Mouse (Mus musculus) lung, postnatal 0 days (tissue): ENCODE measurements around the gene Kxd1. TPM values are rescaled to one million over a fixed set of nuclear protein-coding genes. Genes with fewer than 3 reads are reported as not detected.

ENCODE experiments used
- ATAC-seq: fragments of 200-750 bp; cut with Nextera tagmentation; 2 replicates; pipeline ENCODE4 v1.8.0; 2017; ENCODE audit warnings: moderate library complexity
- DNase-seq: peaks from one replicate; pipeline ENCODE4 v3.0.0-alpha.2; 2016; ENCODE audit warnings: low spot score
- H3K27ac ChIP-seq: fragments of 300-500 bp; sonication (generic); 2 replicates; pipeline ENCODE4 v1.5.1; 2014; ENCODE audit warnings: antibody characterized with exemption, mild to moderate bottlenecking, low read length, mixed read lengths
- H3K27me3 ChIP-seq: fragments of 300-500 bp; sonication (generic); replicated peaks from 2 replicates; pipeline ENCODE4 v1.6.1; 2014; ENCODE audit warnings: low read length, mixed read lengths; ENCODE audit not compliant: insufficient read depth
- H3K36me3 ChIP-seq: fragments of 300-500 bp; sonication (generic); 2 replicates; pipeline ENCODE4 v1.6.1; 2014; ENCODE audit warnings: low read length, mixed read lengths; ENCODE audit not compliant: insufficient read depth
- H3K4me1 ChIP-seq: fragments of 300-500 bp; sonication (generic); 2 replicates; pipeline ENCODE4 v1.6.1; 2014; ENCODE audit warnings: antibody characterized with exemption, low read depth, low read length, mixed read lengths; ENCODE audit not compliant: insufficient read depth
- H3K4me2 ChIP-seq: fragments of 300-500 bp; sonication (generic); replicated peaks from 2 replicates; pipeline ENCODE4 v1.6.1; 2014; ENCODE audit warnings: low read depth, mild to moderate bottlenecking, low read length, moderate library complexity, mixed read lengths
- H3K4me3 ChIP-seq: fragments of 300-500 bp; sonication (generic); 2 replicates; pipeline ENCODE4 v1.5.1; 2014; ENCODE audit warnings: low read depth, low read length
- H3K9ac ChIP-seq: fragments of 300-500 bp; sonication (generic); replicated peaks from 2 replicates; pipeline ENCODE4 v1.6.1; 2014; ENCODE audit warnings: low read depth, mild to moderate bottlenecking
- H3K9me3 ChIP-seq: fragments of 300-500 bp; sonication (generic); 2 replicates; pipeline ENCODE4 v1.6.1; 2016; ENCODE audit warnings: low read length, mixed read lengths
- CTCF ChIP-seq: IDR thresholded peaks from 2 replicates; pipeline ENCODE4 v1.5.1; 2016; ENCODE audit warnings: antibody characterized with exemption, mild to moderate bottlenecking
- EP300 ChIP-seq: IDR thresholded peaks from 2 replicates; pipeline ENCODE4 v1.6.1; 2016; ENCODE audit warnings: antibody characterized with exemption, mild to moderate bottlenecking, control low read depth
- WGBS: fragments of 180-500 bp; shearing (Covaris S2); extraction: QIAGEN DNeasy Blood & Tissue Kit; methylation state at CpG from one replicate; pipeline ENCODE4 v1.1.7; 2014; 5-methylcytosine and 5-hydroxymethylcytosine counted together
- polyA plus RNA-seq: library from polyadenylated mRNA; unstranded; fragments of >200 nt; fragmentation: Nextera tagmentation; extraction: Ambion mirVana; gene quantifications from 2 replicates; pipeline ENCODE4 v1.2.1, GENCODE M21; 2015

Gene Kxd1
- polyA plus RNA-seq, 1 experiment from 2014 or later, result 62.4 TPM

DNA sequence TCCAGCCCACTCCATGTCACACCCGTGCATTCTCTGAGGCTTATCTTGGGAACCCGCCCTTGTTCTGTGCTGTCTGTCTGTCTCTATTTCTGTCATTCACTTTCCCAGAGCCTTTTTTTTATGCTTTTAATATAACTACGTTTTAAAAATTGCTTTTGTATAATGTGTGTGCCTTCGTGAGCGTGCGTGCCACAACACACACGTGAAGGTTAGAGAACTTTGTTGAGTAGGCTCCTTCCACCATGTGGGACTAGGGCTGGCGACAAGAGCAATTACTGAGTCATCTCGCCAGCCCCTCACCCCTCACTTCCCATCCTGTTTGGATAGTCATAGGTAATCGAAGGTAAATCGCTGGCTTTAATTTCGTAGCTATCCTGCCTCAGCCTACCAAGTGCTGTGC is 25.2 kb downstream of the Kxd1 start:
- Histone ChIP-seq H3K27ac (no peak overlapping the region), H3K27me3 (peaks cover 16% of the 10 kb centered on the region; the same call in 1 of the 2 replicates), H3K36me3 (peaks cover 1% of the 10 kb centered on the region; the same call in 1 of the 2 replicates), H3K9me3 (no peaks in the 10 kb centered on the region), H3K4me3 (no peak overlapping the region), H3K4me1 (peaks cover 10% of the 10 kb centered on the region), H3K9ac (no peak overlapping the region), H3K4me2 (no peak overlapping the region)
- DNase-seq, result no peak
- no peak for ATAC-seq
- 43% methylated on average over 12 of the region's 12 CpGs for WGBS
- TF ChIP-seq EP300 (no peak), CTCF (no peak)

DNA sequence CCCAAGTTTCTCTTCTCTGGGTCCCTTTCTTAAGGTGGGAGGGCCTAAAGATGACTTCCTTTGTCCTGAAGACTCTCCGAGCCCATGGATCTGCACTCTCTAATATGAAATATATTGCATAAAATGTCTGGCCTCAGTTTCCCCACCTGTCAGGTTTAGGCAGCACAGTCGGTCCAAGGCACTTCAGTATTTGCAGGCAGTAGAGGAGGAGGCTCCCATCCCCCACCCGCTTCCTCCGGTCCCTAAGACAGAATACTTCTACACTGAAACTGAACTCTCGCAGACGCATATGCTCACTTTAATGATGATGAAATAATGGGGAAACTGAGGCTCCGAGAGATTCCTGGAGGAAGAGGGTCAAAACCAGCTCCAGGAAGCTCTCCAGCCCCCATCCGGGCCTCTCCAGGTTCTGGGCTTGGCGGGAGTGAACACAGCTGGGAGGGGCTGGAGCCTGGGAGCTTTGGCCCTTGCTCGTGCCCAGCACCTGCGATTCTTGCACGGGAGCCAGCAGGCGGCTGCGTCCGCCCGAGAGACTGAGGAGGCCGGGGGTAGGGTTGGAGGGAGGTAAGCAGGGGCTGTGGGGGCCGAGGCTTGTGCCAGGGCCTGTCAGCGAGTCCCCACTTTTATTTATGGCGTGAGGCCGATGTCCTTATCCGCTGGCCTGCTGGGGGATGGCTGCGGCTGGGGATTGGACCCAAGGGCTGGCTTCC is 25.8 kb downstream of the Kxd1 start:
- no peak for ATAC-seq
- Histone ChIP-seq H3K9me3 (no peaks in the 10 kb centered on the region), H3K4me2 (no peak overlapping the region), H3K9ac (no peak overlapping the region), H3K36me3 (no peaks in the 10 kb centered on the region), H3K4me1 (peaks cover 10% of the 10 kb centered on the region), H3K4me3 (no peak overlapping the region), H3K27ac (no peak overlapping the region), H3K27me3 (peaks cover 16% of the 10 kb centered on the region; the same call in 1 of the 2 replicates)
- no peak for TF ChIP-seq CTCF
- no peak for TF ChIP-seq EP300
- 26% methylated on average over 23 of the region's 23 CpGs for whole genome bisulfite sequencing
- no peak for DNase-seq

DNA sequence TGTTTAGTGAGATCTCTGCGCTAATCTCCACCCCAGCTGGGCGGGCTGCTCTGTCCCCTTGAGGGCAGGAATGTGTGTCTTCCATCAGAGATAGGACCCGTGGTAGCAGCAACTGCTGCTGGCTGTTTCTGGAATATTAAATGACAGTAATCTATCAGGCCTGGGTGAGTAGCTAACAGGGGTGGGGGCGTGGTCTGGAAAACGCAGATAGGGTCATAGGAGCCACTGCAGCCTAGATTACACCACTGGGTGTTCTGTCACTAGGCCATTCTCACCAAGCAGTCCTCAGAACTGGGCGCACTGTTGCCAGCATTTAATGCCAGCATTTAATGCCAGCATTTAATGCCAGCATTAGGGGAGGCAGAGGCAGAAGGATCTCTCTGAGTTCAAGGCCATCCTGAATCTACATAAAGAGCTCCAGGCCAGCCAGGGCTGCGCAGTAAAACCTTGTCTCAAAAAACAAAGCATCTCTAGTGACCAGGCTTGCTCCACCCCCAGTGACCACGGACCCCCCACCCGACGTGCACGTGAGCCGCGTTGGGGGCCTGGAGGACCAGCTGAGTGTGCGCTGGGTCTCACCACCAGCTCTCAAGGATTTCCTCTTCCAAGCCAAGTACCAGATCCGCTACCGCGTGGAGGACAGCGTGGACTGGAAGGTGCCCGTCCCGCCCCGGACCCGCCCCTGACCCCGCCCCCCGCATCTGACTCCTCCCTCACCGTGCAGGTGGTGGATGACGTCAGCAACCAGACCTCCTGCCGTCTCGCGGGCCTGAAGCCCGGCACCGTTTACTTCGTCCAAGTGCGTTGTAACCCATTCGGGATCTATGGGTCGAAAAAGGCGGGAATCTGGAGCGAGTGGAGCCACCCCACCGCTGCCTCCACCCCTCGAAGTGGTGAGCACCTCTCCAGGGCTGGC is 27.1 kb downstream of the Kxd1 start:
- Histone ChIP-seq H3K27me3 (peaks cover 23% of the 10 kb centered on the region; the same call in 1 of the 2 replicates), H3K36me3 (no peaks in the 10 kb centered on the region), H3K9ac (no peak overlapping the region), H3K9me3 (no peaks in the 10 kb centered on the region), H3K27ac (no peak overlapping the region), H3K4me3 (peak overlapping the region; percentile 2; the same call in 1 of the 2 replicates), H3K4me1 (peaks cover 6% of the 10 kb centered on the region), H3K4me2 (0 out of 2 replicates have a peak overlapping the region, but pooled peaks have one; percentile 17)
- ATAC-seq (peak; percentile 34), DNase-seq (peak; percentile 78)
- 13% methylated on average over 35 of the region's 39 CpGs for WGBS
- TF ChIP-seq EP300 (no peak), CTCF (no peak)

DNA sequence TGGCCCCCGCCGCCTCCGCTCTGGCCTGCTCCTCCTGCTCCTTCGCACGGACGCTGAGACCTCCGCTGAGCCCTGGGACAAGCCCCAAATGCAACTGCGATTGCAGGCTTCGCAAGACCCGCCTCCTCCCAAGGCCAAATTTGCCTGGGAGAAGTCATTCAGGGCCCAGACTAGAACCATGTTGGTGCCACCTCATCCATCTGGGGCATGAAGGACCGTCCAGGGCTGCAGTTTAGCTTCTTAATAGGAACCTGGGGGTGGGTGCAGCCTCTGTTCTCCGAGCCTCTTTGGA is 32.0 kb downstream of the Kxd1 start:
- H3K4me1 ChIP-seq, result peaks cover 12% of the 10 kb centered on the region
- H3K27me3 ChIP-seq, result peaks cover 37% of the 10 kb centered on the region
- no peaks in the 10 kb centered on the region for H3K36me3 ChIP-seq
- WGBS, result 12% methylated on average over 10 of the region's 12 CpGs
- no peaks in the 10 kb centered on the region for H3K9me3 ChIP-seq
- no peak for DNase-seq
- H3K4me3 ChIP-seq, result no peak overlapping the region
- TF ChIP-seq CTCF (no peak), EP300 (no peak)
- no peak overlapping the region for H3K27ac ChIP-seq
- H3K4me2 ChIP-seq, result no peak overlapping the region
- H3K9ac ChIP-seq, result no peak overlapping the region
- no peak for ATAC-seq

DNA sequence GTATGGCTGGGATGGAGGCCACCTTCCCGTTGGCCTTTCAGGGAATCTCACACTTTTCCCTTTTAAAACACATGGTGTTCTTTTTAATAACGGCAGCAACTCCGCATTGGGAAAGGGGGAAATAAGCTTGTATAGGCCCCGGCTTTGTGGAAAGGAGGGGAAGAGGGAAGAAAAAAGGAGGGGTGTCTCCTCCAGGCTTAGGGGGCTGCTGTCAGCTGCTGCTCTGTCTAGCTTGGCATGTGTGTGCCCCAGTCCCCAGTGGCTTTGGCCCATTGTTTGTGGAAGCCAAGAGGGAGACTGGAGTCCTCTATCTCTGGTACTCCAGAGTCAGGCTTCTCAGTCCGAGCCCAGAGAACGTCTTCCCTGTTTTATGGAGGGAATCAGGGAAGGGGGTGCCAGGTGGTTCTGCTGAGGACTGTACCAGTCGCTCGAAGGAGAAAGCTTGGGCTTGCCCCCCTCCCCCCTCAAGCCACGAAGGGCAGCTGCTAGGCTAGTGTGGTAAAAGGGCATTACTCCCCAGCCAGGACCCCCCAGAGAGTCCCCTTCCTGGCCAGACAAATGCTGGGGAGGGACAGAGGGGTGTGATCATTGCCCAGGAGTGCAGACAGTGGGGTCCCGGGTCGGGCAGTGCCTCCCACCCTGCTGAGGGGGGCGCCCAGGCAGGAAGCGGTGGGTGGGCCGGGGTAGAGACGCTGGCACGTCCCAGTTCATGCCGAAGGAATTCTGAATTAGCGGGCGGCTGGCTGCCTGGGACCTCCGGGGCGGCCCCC is 32.6 kb downstream of the Kxd1 start:
- TF ChIP-seq CTCF, result no peak
- H3K4me1 ChIP-seq, result peaks cover 12% of the 10 kb centered on the region
- H3K27ac ChIP-seq, result no peak overlapping the region
- H3K36me3 ChIP-seq, result no peaks in the 10 kb centered on the region
- peaks cover 35% of the 10 kb centered on the region for H3K27me3 ChIP-seq
- no peaks in the 10 kb centered on the region for H3K9me3 ChIP-seq
- H3K9ac ChIP-seq, result no peak overlapping the region
- WGBS, result 8% methylated on average over 13 of the region's 21 CpGs
- no peak for ATAC-seq
- no peak overlapping the region for H3K4me3 ChIP-seq
- DNase-seq, result no peak
- peak overlapping the region; percentile 82; the same call in 1 of the 2 replicates for H3K4me2 ChIP-seq
